ENCODE assay signal across 8 mouse cellular contexts in the genomic region with DNA sequence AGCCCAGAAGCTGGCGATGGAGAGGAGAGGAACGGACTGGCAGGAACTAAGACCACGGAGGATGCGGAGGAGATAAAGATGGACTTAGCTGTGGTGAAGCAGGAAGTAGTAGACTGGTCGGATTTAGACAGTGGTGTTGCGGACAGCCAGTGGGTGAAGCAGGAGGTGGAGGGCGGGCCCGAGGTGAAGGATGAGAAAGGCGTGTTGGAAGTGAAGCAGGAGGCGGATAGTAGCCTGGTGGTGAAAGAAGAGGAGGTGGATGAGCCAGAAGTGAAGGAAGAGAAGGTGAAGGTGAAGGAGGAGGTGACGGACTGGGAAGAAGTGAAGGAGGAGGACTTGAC. TPM values are rescaled to one million over a fixed set of nuclear protein-coding genes. Genes with fewer than 3 reads are reported as not detected.
DNase-seq lines count a peak whose midpoint lies in the region; TF ChIP-seq lines count a peak whose summit lies in the region.

No protein-coding gene starts in this region.

- H3K27me3 ChIP-seq in cerebellum, adult 2 months (ENCODE audit: control insufficient read depth, insufficient read depth, low read length): no peaks in the 10 kb centered on the region
- H3K27me3 ChIP-seq in hindbrain, embryonic 10.5 days (ENCODE audit: insufficient read depth, poor library complexity, severe bottlenecking): no peaks in the 10 kb centered on the region
- no peaks in the 10 kb centered on the region for H3K27me3 ChIP-seq in megakaryocyte, embryonic 14.5 days (replicated peaks)

- peaks cover 22% of the 10 kb centered on the region for H3K36me3 ChIP-seq in ES-E14 (ENCODE audit: control insufficient read depth, insufficient read depth, low read length, poor library complexity, severe bottlenecking)
- H3K36me3 ChIP-seq in hindbrain, embryonic 10.5 days: peaks cover 36% of the 10 kb centered on the region
- H3K36me3 ChIP-seq in megakaryocyte, embryonic 14.5 days (replicated peaks; ENCODE audit: low read length): peaks cover 37% of the 10 kb centered on the region

- DNase-seq in cerebellum, adult 2 months: no peak
- no peak for DNase-seq in cerebellum, adult 8-10 months
- DNase-seq in ES-E14 (ENCODE audit: low read depth, low spot score): no peak
- no peak for DNase-seq in hindbrain, embryonic 10.5 days (ENCODE audit: low spot score)
- DNase-seq in yolk sac, embryonic 10.5 days (ENCODE audit: low spot score): no peak
- no peak for DNase-seq in urinary bladder, postnatal 14 days (ENCODE audit: low spot score)
- DNase-seq in thymus, postnatal 14 days: no peak

- no peaks in the 10 kb centered on the region for H3K9me3 ChIP-seq in ES-E14 (ENCODE audit: control insufficient read depth, insufficient read depth, low read depth, low read length)
- no peaks in the 10 kb centered on the region for H3K9me3 ChIP-seq in hindbrain, embryonic 10.5 days
- no peaks in the 10 kb centered on the region for H3K9me3 ChIP-seq in megakaryocyte, embryonic 14.5 days

- TF ChIP-seq CTCF in cerebellum, adult 2 months (IDR thresholded peaks at IDR 0.05; ENCODE audit: borderline replicate concordance, insufficient read depth, low read depth, low read length): no peak

- no peak overlapping the region for H3K27ac ChIP-seq in cerebellum, adult 2 months (ENCODE audit: insufficient read depth, low read length)
- H3K27ac ChIP-seq in ES-E14 (ENCODE audit: insufficient read depth, low read depth, low read length, poor library complexity, severe bottlenecking): no peak overlapping the region
- H3K27ac ChIP-seq in hindbrain, embryonic 10.5 days: peak overlapping the region; percentile 82

- under 1% methylated on average over 11 of the region's 11 CpGs for WGBS in cerebellum, adult 2 months
- under 1% methylated on average over 11 of the region's 11 CpGs for WGBS in hindbrain, embryonic 10.5 days

- in situ Hi-C loops in ES-E14 (cut with MboI; ENCODE audit: low sequenced_read_pairs in 2 of 2, unreplicated experiment in 2 of 2): no loop called here

- peak overlapping the region; percentile 89 for H3K9ac ChIP-seq in ES-E14 (ENCODE audit: insufficient read depth, low read depth, low read length, poor library complexity, severe bottlenecking)

- H3K4me1 ChIP-seq in cerebellum, adult 2 months (ENCODE audit: control insufficient read depth, insufficient read depth, low read length): no peaks in the 10 kb centered on the region
- H3K4me1 ChIP-seq in ES-E14 (ENCODE audit: control insufficient read depth in 2 of 2, insufficient read depth in 2 of 2, low read length in 2 of 2, poor library complexity in 1 of 2): peaks cover 0 to 2% of the 10 kb centered on the region in 2 experiments; a peak in 2 of 4 replicates
- H3K4me1 ChIP-seq in hindbrain, embryonic 10.5 days (replicated peaks): peaks cover 18% of the 10 kb centered on the region
- peaks cover 36% of the 10 kb centered on the region for H3K4me1 ChIP-seq in megakaryocyte, embryonic 14.5 days

- peak overlapping the region; percentile 90 for H3K4me3 ChIP-seq in cerebellum, adult 2 months (replicated peaks; ENCODE audit: insufficient read depth, low read depth, low read length)
- H3K4me3 ChIP-seq in ES-E14 (ENCODE audit: insufficient read depth in 1 of 2, low read depth in 1 of 2, low read length in 2 of 2, poor library complexity in 1 of 2, severe bottlenecking in 1 of 2): peak overlapping the region; percentile 92 to 95
- peak overlapping the region; percentile 88 for H3K4me3 ChIP-seq in hindbrain, embryonic 10.5 days
- H3K4me3 ChIP-seq in megakaryocyte, embryonic 14.5 days (replicated peaks): peak overlapping the region; percentile 92

- no peak for TF ChIP-seq POLR2A in cerebellum, adult 2 months (IDR thresholded peaks at IDR 0.05; ENCODE audit: borderline replicate concordance, insufficient read depth, low read length)

TF ChIP-seq in ES-E14, 5 proteins besides CTCF, POLR2A, EP300 and RAD21:
- TF ChIP-seq ZC3H11A (IDR thresholded peaks at IDR 0.05; ENCODE audit: borderline replicate concordance, low read depth, low read length): no peak

RNA-seq across cellular contexts. Expression of a gene that starts 0.4 kb away (rescaled TPM):
- polyA plus RNA-seq in cerebellum, adult 2 months (2012; rRNA removed): 13.3 and 13.4 TPM in 2 replicates
- 30.1 and 56.8 TPM in 2 replicates for total RNA-seq in ES-E14 (2012; rRNA removed)
- 32.7 and 43.3 TPM in 2 replicates for polyA plus RNA-seq in hindbrain, embryonic 10.5 days (2016; fragmentation: Nextera tagmentation; extraction: Ambion mirVana)
- polyA plus RNA-seq in megakaryocyte, embryonic 14.5 days (2012; ENCODE audit: insufficient read depth, low replicate concordance): 6.5 TPM in 1 of 2 replicates, not detected in the other
